Mouse (Mus musculus): ENCODE data around the gene Pot1a.
A peak's percentile ranks its signal among the peaks of the same experiment; 100 is the strongest.

Pot1a gene

DNA sequence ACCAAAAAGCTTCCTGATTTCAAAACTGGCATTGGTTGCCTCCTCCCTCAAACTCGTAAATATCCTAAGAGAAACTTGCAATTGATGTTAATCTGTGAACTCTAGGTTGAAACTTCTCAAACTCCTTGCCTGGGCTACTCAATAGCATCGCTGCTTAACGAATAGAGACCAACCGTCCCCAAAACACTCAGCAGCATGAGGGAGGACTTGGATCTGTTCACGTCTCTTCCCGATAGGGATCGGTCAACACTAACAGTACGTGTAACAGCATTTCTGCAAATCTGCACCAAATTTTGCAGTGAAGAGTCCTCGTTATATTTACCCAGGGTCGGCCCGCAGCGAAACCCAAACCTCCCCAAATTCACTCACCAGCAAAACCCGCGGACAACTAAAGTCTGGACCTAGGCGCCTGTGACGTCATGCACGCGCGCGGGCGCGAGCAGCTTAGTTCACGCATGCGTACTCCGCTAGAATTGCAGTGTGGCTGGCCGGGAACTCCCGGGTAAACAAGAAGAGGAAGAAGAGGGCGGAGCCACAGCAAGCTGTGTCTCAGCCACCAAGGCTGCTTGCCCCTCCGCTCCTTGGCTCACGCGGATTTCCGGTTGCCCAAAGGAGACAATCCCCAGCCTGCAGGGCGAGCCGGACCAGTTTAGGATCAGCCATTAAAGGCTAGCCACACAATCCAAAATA, at the start of gene Pot1a:
TSS of gene Pot1a (minus strand) at position 441 of the 690 bp plus-strand sequence.
- DNase-seq (ENCODE audit: extremely low spot score, low spot score): peak; percentile 98

DNA sequence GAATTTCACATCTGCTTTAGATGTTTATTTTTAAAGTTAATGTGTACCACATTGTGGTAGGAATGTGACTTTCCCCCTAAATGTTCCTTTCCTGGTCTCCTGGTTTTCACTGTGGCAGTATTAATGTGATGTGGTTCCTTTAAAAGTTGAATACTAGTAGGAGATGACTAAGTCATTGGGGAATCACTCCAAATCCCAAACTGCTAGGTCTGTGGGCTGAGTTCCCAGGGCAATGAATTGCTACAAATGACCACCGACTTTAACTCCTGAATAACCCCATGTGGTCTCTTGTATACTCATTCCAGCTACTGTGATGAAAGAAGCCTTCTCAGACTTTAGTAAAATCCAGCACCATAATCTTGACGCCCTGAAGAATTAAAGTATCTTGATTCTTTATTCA, 27.2 kb upstream of the Pot1a start:
- DNase-seq (ENCODE audit: extremely low spot score, low spot score): no peak

DNA sequence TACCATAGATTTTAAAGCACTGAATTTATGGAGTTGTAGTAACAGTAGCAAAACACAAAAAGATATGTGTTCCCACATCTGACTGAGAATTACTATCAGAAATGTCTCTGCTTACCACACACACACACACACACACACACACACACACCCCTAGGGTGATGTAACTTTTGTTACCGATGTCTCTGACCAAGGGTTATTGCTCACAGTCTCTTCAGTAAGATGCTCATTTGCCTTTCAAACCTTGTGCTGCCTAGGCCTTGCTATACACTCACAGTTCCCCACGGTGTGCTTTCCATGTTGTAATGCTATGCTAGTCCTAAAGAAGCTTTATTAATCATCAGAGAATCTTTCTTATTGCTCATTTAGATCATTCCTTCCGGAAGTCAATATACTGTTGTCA, 3.0 kb downstream of the Pot1a start:
- no peak for DNase-seq (ENCODE audit: extremely low spot score, low spot score)

DNA sequence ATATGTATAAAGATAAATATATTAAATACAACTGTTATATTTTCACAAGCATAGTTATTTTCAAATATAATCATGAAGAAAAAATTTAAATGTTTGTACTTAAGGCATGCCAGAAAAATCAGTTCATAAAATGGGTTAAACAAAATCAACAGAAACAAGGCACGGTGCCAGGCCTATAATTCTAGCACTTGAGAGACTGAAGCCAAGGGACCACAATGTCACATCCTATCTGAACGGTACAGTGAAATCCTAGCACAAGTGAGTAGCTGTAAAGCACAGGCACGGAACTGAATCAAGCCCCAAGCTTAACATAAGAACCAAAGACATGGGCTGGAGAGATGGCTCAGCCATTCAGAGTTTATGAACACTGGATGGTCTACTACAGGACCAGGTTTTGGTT, 6.8 kb downstream of the Pot1a start:
- DNase-seq (ENCODE audit: extremely low spot score, low spot score): no peak

DNA sequence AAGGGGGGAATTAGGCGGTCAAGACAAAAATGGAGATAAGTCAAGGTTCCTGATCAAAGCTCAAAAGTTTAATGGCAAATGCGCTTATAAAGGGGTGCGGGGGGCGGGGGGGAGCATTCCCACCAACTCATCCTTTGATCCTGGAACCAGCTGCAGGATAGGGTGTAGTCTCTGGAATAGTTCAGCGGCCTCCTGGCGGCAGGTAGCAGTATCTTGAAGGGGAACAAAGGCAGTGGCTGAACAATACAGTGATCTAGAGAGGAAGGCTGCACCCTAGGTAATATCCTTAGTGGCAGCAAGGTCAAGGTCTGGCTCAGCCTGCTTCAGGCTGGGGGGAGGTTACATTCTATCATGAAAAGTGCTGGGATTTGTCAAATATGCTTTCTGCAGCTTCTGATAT, 7.8 kb downstream of the Pot1a start:
- no peak for DNase-seq (ENCODE audit: extremely low spot score, low spot score)

DNA sequence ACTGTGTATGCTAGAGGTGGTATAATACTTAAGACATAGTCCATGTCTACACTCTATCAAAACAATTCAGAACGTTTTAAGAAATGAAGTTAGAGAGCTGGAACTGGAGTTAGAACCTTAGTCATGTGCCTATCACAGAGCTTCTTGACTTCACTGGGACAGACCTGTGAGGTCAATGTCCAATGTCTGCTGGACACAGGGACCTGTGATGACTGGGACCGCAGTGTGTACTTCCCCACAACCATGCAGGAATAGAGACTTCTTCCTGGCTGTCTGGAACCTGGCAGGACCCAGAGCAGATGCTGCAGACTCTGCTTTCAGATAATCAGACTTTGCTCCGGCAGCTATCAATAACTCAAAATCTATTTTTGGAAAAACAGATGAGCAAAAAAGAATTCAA, 40.8 kb downstream of the Pot1a start:
- DNase-seq (ENCODE audit: extremely low spot score, low spot score): no peak

DNA sequence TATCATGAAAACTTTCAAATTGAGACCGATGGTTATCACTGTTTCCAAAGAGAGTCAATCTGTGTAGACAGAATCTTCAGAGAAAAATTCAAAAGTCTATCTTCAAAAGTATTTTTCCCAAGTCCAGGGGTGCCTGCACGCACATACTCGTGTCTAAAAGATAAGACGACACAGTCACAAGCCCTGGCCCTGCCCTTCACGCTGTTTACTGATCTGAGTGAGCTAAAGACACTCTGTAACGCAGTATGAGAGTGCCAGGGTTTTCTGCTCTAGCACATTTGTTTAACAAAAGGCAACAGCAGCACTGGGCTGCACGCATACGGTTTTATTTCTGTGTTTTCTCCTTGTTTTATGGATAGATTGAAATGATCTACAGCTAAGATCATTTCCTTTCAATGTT, 41.5 kb downstream of the Pot1a start:
- no peak for DNase-seq (ENCODE audit: extremely low spot score, low spot score)

DNA sequence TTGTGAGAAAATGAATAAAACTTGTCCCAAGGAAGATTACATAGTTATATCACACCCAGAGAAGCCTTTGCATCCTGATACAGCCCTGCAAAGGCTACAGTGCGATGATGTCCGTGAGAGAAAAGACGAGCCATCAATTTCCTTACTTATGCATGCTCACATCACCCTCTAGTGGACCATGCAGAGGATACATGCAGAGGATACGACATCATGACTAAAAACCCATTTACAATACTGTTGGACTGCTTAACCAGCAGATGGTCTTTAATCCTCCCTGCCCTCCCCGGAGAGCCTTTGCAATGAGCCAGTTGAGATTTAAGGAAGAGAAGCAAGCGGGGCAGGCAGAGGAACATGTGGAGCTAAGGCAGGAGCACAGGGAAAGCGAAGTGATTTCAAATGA, 42.0 kb downstream of the Pot1a start:
- no peak for DNase-seq (ENCODE audit: extremely low spot score, low spot score)

DNA sequence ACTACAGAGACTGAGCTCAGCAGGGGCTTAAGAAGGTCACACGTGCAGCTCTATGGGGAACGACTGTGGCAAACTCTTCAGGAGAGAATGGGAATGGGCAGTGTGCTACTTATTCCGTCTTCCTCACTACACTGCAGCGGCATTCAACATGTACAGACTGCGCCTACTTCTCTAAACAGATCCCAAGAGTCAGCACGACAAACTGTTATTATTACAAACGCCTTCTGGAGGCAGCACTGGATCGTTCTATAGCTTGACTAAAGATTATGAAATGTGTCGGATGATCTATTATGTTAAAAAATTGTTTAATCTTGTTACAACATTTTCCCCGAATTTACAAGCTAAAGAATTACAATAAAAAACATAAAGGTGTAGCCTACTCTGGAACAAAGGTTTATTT, 42.8 kb downstream of the Pot1a start:
- DNase-seq (ENCODE audit: extremely low spot score, low spot score): no peak

DNA sequence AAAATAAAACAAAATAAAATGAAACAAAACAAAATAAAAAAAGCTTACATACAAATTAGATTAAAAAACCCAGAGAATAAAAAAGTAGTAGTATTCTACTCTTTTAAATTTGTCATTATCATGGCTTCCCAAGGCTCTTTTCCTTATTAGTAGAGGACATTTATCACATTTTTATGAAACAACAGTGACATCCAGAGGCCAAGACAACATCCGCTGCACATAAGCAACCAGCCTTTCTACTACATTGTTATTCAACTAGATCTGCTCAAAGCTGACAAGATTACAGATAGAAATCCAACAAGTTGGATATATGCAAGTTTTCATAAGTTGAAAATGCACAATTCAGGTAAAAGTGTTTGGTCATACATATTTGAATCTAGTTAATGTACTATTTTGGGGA, 56.4 kb downstream of the Pot1a start:
- no peak for DNase-seq (ENCODE audit: extremely low spot score, low spot score)

DNA sequence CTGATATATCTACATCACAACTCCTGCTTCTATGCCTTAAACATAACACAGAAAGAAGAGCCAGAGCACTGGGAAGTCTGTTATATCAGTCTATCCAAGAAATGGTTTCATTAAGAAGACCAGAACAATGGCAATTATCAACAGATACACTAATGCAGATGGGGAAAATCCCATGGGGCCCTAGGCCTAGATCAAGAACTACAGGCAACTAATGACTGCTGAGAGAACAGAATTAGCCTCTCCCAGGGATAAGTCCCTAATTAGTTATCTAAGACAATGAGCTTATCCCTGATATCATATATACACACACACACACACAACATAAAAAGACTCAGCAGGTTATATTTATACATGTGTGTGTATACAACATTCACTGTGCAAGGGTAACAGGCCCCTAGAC, 72.5 kb downstream of the Pot1a start:
- no peak for DNase-seq (ENCODE audit: extremely low spot score, low spot score)

DNA sequence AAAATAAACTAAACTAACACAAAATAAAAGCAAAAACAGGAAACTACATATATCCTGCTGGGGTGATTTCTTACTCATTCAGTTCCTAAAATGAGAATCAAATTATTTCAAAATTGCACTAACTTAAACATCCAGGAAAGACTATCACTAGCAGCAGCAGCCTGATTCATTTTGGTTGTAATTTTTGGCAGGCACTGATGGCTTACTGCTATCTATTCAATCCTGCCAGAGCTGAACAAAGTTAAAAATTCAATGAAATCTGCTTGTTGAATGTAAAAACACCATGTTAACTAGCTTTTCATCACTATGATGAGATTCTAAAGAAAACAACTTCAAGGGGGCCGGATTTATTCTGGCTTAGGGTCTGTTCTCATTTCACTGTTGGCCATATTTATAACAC, 82.5 kb downstream of the Pot1a start:
- DNase-seq (ENCODE audit: extremely low spot score, low spot score): no peak

DNA sequence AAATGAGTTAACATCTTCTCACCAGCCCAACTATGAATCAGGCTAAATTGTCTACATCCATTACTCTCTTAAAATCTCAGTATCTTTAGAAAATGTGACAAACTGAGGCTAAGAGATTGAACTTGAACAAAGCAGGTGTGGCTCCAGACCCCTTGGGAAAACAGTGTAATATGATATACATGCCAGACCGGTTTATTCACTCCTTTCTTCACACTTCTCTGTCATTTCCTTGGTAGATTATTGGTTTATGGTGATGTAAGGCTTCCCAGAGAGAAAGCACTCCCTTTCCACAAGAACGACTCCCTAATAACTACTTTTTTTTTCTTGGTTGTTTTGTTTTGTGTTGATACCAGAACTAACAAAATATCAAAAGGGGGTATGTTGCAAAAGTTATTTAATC, 98.4 kb downstream of the Pot1a start:
- DNase-seq (ENCODE audit: extremely low spot score, low spot score): no peak

DNA sequence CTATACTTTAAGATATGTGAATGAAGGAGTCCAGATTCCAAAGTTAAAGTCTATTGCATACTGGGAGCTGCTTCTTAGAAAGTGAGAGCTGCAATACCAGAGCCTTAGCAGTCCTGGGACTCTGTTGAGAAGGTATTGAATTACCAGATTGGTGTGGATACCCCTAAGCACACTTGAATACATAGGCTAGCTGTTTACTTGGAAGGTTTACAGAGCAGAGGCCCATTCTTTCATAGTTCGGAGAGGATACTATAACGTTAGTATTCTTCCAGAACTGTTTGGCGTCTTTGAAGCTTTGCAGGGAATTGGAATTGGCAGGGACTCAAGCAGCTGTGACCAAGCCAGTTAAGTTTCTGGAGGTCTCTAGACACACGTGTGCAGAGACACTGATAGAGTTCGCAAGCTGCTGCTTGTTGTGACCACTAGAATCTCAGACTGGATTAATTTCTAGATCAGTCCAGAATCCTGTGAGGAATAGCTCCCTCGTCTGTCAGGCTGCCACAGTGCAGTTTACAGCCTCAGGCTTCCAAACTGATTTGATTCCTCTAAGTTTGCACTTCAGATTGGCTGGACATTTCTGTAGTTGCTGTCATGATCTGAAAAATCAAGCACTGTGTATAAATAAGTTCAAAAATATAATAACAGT, 99.7 kb downstream of the Pot1a start:
- no peak for DNase-seq (ENCODE audit: extremely low spot score, low spot score)

DNA sequence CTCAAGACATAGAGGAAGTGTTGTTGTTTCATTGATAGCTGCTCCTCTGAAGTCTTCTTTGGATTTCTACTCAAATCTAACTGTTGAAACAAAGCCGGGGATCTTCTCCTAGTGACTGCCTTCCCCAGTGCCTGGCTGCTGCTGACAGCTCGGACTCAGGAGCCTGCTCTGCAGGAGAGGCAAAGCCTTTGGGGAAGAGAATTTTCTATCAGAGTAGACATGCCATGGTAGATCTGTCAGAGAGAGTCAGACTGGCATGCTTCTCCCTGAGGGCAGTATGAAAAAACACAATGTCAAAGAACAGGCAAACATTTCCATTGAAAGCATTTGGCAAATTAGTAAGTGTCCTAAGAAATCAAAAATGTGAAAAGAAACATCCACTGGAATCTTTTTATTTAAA, 109.1 kb downstream of the Pot1a start:
- no peak for DNase-seq (ENCODE audit: extremely low spot score, low spot score)
